Mouse (Mus musculus) ovary, adult 2 months (tissue): Measurements from ENCODE around the gene Olfr13. TPM values are rescaled to one million over a fixed set of nuclear protein-coding genes. Genes with fewer than 3 reads are reported as not detected.

Source experiments
- polyA plus RNA-seq: library from polyadenylated mRNA; depleted of rRNA; stranded (reverse); fragments of >200 nt; gene quantifications from 2 replicates; pipeline ENCODE4 v1.2.3, GENCODE M21; 2012; rRNA removed

Gene Olfr13
- polyA plus RNA-seq, result not detected in 2 replicates

GRCm38 (mm10) chr6:43171840-43172239, at the start of gene Olfr13:
Olfr13 (plus strand) TSS chr6:43172140.

GRCm38 (mm10) chr6:43146267-43146666, 25.7 kb upstream of the Olfr13 start, which contains the start of gene Olfr237-ps1:
Olfr237-ps1 (plus strand) TSS chr6:43146567.

GRCm38 (mm10) chr6:43162982-43163381, 9.0 kb upstream of the Olfr13 start, which contains the start of gene Olfr437:
Olfr437 (plus strand) TSS chr6:43163282.

GRCm38 (mm10) chr6:43196781-43197180, 24.8 kb downstream of the Olfr13 start, which contains the start of gene Olfr435:
Olfr435 (plus strand) TSS chr6:43197146.

GRCm38 (mm10) chr6:43212873-43213272, 40.9 kb downstream of the Olfr13 start, which contains the start of gene Olfr434:
Olfr434 (plus strand) TSS chr6:43213021.

Other genes starting within 250 kb of the Olfr13 start
- not detected in 2 replicates for gene Olfr444, start 223.1 kb upstream of the Olfr13 start, polyA plus RNA-seq
- not detected in 2 replicates for gene Olfr441, start 65.8 kb upstream of the Olfr13 start, polyA plus RNA-seq
- gene Olfr237-ps1, start 25.6 kb upstream of the Olfr13 start, polyA plus RNA-seq, result not detected in 2 replicates
- gene Olfr437, start 8.9 kb upstream of the Olfr13 start, polyA plus RNA-seq, result not detected in 2 replicates
- not detected in 2 replicates for gene Olfr435, start 25.0 kb downstream of the Olfr13 start, polyA plus RNA-seq
- gene Olfr434, start 40.9 kb downstream of the Olfr13 start, polyA plus RNA-seq, result not detected in 2 replicates
- gene Olfr47, start 59.4 kb downstream of the Olfr13 start, polyA plus RNA-seq, result not detected in 2 replicates
- 15.8 and 21.7 TPM in 2 replicates for gene Arhgef5, start 93.4 kb downstream of the Olfr13 start, polyA plus RNA-seq
- 8.8 and 15.3 TPM in 2 replicates for gene Nobox, start 137.4 kb downstream of the Olfr13 start, polyA plus RNA-seq